Mouse (Mus musculus) inflammation-experienced regulatory T-cells, adult 16 weeks (primary cell): Measurements from ENCODE around the gene Olfr868. TPM values are rescaled to one million over a fixed set of nuclear protein-coding genes. Genes with fewer than 3 reads are reported as not detected.

Experiments
- polyA plus RNA-seq: library from polyadenylated mRNA; unstranded; fragments of 100-300 nt; shearing (Covaris generic); gene quantifications from one replicate; pipeline ENCODE4 v1.2.1, GENCODE M21; 2017

Olfr868 gene
- not detected for polyA plus RNA-seq

DNA sequence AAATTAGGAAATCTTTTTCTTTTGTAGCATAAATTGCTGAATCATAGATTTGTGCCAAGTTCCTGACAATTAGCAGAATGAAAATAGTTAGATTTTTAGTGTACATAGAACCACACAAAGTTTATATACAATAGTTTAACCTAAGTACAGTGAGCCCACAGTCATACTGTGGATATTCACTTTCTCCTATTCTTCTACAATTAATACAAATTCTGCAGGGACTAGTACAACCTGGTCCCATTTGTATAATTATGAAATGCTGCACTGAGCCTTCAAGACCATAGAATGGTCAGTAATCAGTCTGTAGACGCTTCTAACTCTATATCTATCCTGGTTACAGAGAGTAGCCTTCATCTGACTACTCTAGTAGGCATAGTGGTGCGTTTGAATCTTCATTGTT is at the start of gene Olfr868:
TSS of gene Olfr868 (plus strand) at position 301 of the 400 bp plus-strand sequence.

DNA sequence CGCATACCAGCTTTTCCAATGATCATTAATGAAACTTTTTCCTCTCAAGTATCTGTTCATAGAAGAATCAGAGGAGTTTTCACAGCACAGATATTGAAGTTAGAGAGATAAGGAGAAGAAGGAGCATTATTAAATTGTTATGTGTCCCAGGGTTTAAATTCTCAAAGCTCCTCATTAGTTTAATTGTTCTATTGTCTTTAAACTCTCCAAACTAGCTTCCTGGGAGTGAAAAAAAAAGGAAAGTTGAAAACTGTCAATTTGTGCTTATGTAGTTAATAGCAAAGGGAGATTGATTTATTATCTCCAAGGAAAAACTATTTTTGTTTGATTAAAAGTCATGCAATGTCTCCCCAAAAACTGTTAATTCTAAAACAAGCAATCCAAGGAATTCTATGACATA is 41.0 kb upstream of the Olfr868 start, which contains the start of gene Olfr867:
TSS of gene Olfr867 (minus strand) at position 101 of the 400 bp plus-strand sequence.

DNA sequence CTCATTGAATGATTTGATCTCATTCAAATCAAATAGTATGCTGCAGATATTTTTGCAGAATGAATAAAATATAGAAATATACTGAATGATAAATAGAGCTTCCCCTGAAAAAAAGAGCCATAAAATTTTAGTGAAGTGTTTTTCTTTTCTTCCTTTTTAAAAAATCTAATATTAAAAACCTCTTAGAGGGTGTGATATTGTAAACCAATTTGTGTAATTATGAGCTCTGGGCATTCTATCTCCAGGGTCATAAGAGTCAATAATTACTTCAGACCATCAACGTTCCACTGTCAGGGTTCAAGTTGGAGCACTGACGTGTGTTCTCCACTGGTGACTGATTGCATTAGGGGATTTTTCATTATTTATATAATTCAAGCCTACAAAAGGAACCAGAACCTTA is 30.3 kb downstream of the Olfr868 start, which contains the start of gene Olfr869:
TSS of gene Olfr869 (plus strand) at position 301 of the 400 bp plus-strand sequence.

Other genes with a start within 250 kb of the Olfr868 start
- not detected for gene Olfr860, start 248.9 kb upstream of the Olfr868 start, polyA plus RNA-seq
- not detected for gene Olfr862, start 210.6 kb upstream of the Olfr868 start, polyA plus RNA-seq
- gene Olfr77, start 181.8 kb upstream of the Olfr868 start, polyA plus RNA-seq = 0.79 TPM
- not detected for gene Olfr866, start 70.6 kb upstream of the Olfr868 start, polyA plus RNA-seq
- not detected for gene Olfr867, start 41.1 kb upstream of the Olfr868 start, polyA plus RNA-seq
- not detected for gene Olfr869, start 30.4 kb downstream of the Olfr868 start, polyA plus RNA-seq
- gene Olfr870, start 75.4 kb downstream of the Olfr868 start, polyA plus RNA-seq = not detected
- gene Olfr871, start 113.6 kb downstream of the Olfr868 start, polyA plus RNA-seq = not detected
- gene Olfr872, start 138.5 kb downstream of the Olfr868 start, polyA plus RNA-seq = not detected
- not detected for gene Olfr39, start 183.7 kb downstream of the Olfr868 start, polyA plus RNA-seq
- not detected for gene Olfr873, start 199.9 kb downstream of the Olfr868 start, polyA plus RNA-seq
- gene Olfr18, start 237.5 kb downstream of the Olfr868 start, polyA plus RNA-seq = not detected